In genomic region chr7:89698186-89698585, GRCm38 (mm10) we compare ENCODE assay signal across 10 mouse cellular contexts.
DNase-seq lines count a peak whose midpoint lies in the region; ATAC-seq and TF ChIP-seq lines count a peak whose summit lies in the region.
"Had no signal": no experiment of that assay in that cellular context is flagged by ENCODE, and none has a peak within 500 bp of the region (broad histone marks: within the 10 kb centered on the region; RNA-seq: fewer than 3 reads in every experiment).

No protein-coding gene starts in this region.

- peak; percentile 64 for TF ChIP-seq CTCF in Patski (IDR thresholded peaks at IDR 0.05)

- no peaks in the 10 kb centered on the region for H3K9me3 ChIP-seq in forebrain, embryonic 13.5 days (replicated peaks)
- H3K9me3 ChIP-seq: embryonic facial prominence, embryonic 12.5 days; liver, embryonic 13.5 days had no signal

- no peaks in the 10 kb centered on the region for H3K36me3 ChIP-seq in forebrain, embryonic 13.5 days (ENCODE audit: poor library complexity, severe bottlenecking)
- H3K36me3 ChIP-seq: embryonic facial prominence, embryonic 12.5 days; liver, embryonic 13.5 days had no signal

- no peak overlapping the region for H3K9ac ChIP-seq in forebrain, embryonic 13.5 days
- H3K9ac ChIP-seq: embryonic facial prominence, embryonic 12.5 days; liver, embryonic 13.5 days had no signal

- H3K4me3 ChIP-seq in forebrain, embryonic 13.5 days = no peak overlapping the region
- H3K4me3 ChIP-seq: embryonic facial prominence, embryonic 12.5 days; liver, embryonic 13.5 days had no signal

- CTCF ChIA-PET in Patski (lab: Charles Lee) = interaction anchor here (0.9 to 1.5 kb wide), 3 partner anchors 9 to 24 kb away, joined by 3 to 4 read pairs (median 3); no protein-coding TSS in a partner anchor

- no peaks in the 10 kb centered on the region for H3K27me3 ChIP-seq in Patski
- H3K27me3 ChIP-seq in forebrain, embryonic 13.5 days = no peaks in the 10 kb centered on the region
- H3K27me3 ChIP-seq: embryonic facial prominence, embryonic 12.5 days; liver, embryonic 13.5 days had no signal

- in situ Hi-C loops in Patski (cut with MboI; ENCODE audit: low pct_unique_long_range_greater_than_20kb) = no loop called here

- no peak for ATAC-seq in Patski
- peak; percentile 51; the same call in 1 of the 2 replicates for ATAC-seq in forebrain, embryonic 13.5 days
- ATAC-seq in erythroid progenitor cell, adult 5-6 weeks (replicated peaks; ENCODE audit: low FRiP score, poor library complexity, severe bottlenecking) = no peak

- peaks cover 8% of the 10 kb centered on the region for H3K4me1 ChIP-seq in forebrain, embryonic 13.5 days
- H3K4me1 ChIP-seq: embryonic facial prominence, embryonic 12.5 days; liver, embryonic 13.5 days had no signal

- DNase-seq in heart, adult 11 months = peak; percentile 92
- no peak for DNase-seq in heart, adult 8-10 months (ENCODE audit: low spot score)
- DNase-seq in 3134 (ENCODE audit: extremely low read depth, insufficient read length, low spot score) (peak; percentile 41), Patski (ENCODE audit: low read depth, low spot score) (no peak)
- DNase-seq in mesoderm, embryonic 11.5 days (ENCODE audit: low read depth, low spot score) = peak; percentile 58
- DNase-seq in gastrocnemius, postnatal 25 days = no peak
- DNase-seq: liver, embryonic 13.5 days had no signal

- H3K4me2 ChIP-seq in forebrain, embryonic 13.5 days = no peak overlapping the region
- H3K4me2 ChIP-seq: embryonic facial prominence, embryonic 12.5 days; liver, embryonic 13.5 days had no signal

- POLR2A ChIA-PET in Patski (lab: Charles Lee) = interaction anchor here (1.0 kb wide), 1 partner anchor 170 kb away, joined by 3 read pairs; no protein-coding TSS in a partner anchor

- H3K27ac ChIP-seq in forebrain, embryonic 13.5 days = no peak overlapping the region
- H3K27ac ChIP-seq: embryonic facial prominence, embryonic 12.5 days; liver, embryonic 13.5 days had no signal

Comparison
In these comparisons a context has a peak if more than half of its experiments do, and no peak if none do; other contexts are left out.
1. DNase-seq: peak in heart, adult 11 months (single experiment), 3134 (single experiment) and mesoderm, embryonic 11.5 days (single experiment); none in heart, adult 8-10 months (single experiment), Patski (single experiment) and gastrocnemius, postnatal 25 days (single experiment).